Mouse (Mus musculus): ENCODE data around the gene Dusp3.

GRCm38 (mm10) chr11:101943055-101943454 lies 43.8 kb downstream of the Dusp3 start:
- TF ChIP-seq CTCF (IDR thresholded peaks at IDR 0.05 in 2 of 3, conservative IDR thresholded peaks at IDR 0.05 in 1 of 3; ENCODE audit: control insufficient read depth in 1 of 3, insufficient read depth in 1 of 3, low read depth in 2 of 3, low read length in 3 of 3, poor library complexity in 1 of 3, severe bottlenecking in 1 of 3): no peak
- no peak for TF ChIP-seq POLR2A (IDR thresholded peaks at IDR 0.05; ENCODE audit: control insufficient read depth in 1 of 2, insufficient read depth in 1 of 2, low read depth in 1 of 2, low read length in 2 of 2, poor library complexity in 1 of 2)
- TF ChIP-seq SMC3 (IDR thresholded peaks at IDR 0.05; ENCODE audit: low read depth, low read length): no peak
- TF ChIP-seq MYB (IDR thresholded peaks at IDR 0.05; ENCODE audit: low read depth, low read length): no peak
- no peak for TF ChIP-seq USF1 (IDR thresholded peaks at IDR 0.05; ENCODE audit: low read depth, low read length)
- TF ChIP-seq E2F4 (IDR thresholded peaks at IDR 0.05; ENCODE audit: borderline replicate concordance, low read depth, low read length): no peak
- no peak for TF ChIP-seq SIN3A (IDR thresholded peaks at IDR 0.05; ENCODE audit: low read length)
- no peak for TF ChIP-seq ZKSCAN1 (IDR thresholded peaks at IDR 0.05; ENCODE audit: low read depth, low read length)
- no peak for TF ChIP-seq GABPA (IDR thresholded peaks at IDR 0.05; ENCODE audit: low read depth, low read length)
- no peak for TF ChIP-seq TAL1 (IDR thresholded peaks at IDR 0.05; ENCODE audit: low read length)

Data from MEL (cell line).